Mouse (Mus musculus) heart, postnatal 14 days (tissue): ENCODE measurements around the gene M6pr. TPM values are rescaled to one million over a fixed set of nuclear protein-coding genes. Genes with fewer than 3 reads are reported as not detected.
"Not testable (repeated sequence)": the region's sequence is repeated elsewhere in the genome, so short reads cannot be mapped to it uniquely, and the experiment has no call there.

Source experiments
- DNase-seq, 2 experiments: peaks; one replicate each; pipeline ENCODE4 v3.0.0; 2021 to 2022
- intact Hi-C: fragments of 180-260 bp; cut with DNase I; formaldehyde crosslinking; loops from one replicate; pipeline ENCODE4 v1.15.1; 2025
- total RNA-seq, 2 experiments: library from RNA; stranded (reverse); gene quantifications; 2 replicates each; pipeline ENCODE4 v1.2.3; 2021

M6pr gene
- total RNA-seq, 2 experiments from 2014 or later = 38.0 to 40.1 TPM

DNA sequence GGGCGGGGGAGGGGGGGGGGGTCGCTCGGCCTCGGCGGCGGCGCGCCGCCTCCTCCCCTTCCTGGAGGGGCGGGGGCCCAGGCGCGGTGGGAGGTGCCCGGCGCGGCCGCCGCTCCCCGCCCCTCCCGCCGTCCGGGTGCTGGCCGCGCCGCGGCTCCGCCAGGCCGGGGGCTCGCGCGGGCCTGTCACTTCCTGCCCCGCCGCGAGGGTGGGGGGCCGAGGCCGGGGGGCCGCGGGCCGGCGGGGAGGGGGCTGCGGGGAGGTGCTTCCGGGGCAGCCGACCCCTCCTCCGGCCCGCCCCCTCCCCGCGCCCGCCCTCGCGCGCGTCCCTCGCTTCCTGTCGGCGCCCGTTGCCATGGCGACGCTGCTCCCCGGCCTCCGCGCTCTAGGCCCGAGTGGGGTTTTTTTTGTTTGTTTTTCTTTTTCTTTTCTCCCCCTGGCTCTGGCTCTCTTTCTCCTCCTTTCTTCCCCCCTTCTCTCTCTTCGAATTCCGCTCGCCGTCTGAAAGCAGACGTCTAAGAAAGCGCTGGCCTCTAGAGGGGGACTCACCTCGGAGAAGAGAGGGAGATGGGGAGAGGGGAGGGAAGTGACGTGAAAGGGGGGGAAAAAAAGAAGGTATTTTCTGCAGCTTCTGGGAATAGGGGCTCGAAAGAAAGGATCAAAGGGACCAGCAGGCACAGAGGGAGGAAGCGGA, 31.3 kb downstream of the M6pr start:
- intact Hi-C loops = loop anchor here (2.0 to 5.0 kb wide), 2 partner anchors 29 to 53 kb away; no protein-coding TSS in a partner anchor
- DNase-seq = peak; percentile 88 to 93

DNA sequence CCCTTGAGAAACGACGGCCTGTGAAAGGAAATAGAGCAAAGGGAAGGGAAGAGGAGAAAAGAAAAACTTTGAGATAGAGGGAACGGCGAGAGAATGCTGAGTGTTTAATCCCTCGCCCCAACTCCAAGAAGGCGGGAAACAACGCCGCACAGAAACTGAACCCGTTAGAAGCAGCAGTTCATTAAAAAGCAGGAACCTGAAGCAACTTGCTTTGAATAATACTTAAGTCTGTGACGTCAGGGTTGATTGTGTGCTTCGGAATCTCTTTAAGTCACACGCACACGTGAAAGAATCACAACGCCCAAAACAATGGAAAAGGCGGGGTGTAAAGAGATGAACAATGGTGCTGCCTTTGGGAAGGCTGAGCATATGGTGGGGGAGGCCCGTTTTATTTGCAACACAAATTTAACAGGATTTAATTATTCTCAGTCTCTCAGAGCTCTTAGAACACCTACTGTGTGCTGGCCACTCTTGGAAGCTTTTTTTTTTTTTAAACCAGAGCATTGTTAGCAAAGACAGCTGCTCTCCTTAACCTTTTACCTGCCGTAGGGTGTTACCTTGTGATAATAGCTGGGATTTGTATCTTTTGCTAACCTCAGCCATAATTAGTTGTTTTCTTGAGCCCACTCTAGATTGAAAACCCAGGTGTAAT, 32.0 kb downstream of the M6pr start, which contains the start of gene Phc1:
Phc1 (minus strand) TSS at position 213 of the 652 bp plus-strand sequence.
- peak; percentile 5 to 15 for DNase-seq
- intact Hi-C loops = loop anchor here (5.0 kb wide), 1 partner anchor 52 kb away; no protein-coding TSS in a partner anchor

DNA sequence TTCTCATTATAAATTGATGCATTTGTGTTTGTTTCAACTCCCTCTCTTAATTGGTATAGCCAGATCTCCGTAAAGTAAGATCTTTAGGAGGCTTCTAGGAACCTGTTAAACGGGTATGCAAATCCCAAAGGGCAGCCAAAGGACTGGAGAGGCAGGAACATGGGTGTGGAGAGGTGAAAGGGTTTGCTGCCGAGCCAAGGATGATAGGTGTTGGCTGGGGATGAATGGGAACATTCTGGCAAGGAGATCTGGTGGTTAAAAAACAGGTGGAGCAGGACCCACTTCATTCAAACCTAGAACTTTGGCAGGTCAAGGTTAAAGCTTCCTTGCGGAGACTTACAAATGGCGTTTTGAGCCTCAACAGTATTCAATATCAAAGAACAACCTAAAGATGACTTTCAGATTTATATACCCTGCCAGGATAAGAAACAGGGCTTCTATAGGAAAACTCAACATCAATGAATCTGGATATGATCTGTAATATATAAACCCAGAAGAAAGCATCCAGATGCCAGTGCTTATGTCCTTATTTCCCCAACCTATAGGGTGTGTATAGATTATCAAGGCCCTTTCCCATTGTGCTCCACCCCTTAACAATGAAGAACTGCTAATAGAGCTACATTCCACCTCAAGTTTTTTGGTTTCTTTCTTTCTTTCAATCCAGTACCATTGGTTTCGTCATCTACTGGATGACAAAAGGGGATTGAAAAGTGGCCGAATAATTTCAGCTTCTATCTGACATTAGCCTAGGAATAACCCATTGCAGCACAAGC, 32.7 kb downstream of the M6pr start:
- intact Hi-C loops = loop anchor here (5.0 kb wide), 1 partner anchor 51 kb away; no protein-coding TSS in a partner anchor
- DNase-seq = no peak

DNA sequence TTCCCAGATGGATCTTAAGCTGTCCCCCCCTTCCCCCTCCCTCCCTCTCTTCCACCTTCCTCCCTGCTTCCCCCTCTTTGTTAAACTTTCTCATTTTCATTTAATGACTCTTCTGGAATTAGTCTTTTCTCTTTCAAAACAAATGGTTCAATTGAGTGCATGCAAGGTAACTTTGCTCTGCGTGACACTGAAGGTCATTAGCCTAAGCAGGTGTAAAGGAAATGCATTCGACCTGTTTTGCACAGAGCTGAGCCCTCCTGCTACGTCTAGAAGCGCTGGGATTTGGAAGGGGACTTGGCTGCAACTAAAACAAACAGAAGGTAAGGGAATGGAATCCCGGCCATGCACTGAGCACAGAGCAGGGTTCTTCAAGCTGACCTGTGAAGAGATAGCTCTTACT, 33.6 kb downstream of the M6pr start:
- DNase-seq = no peak
- intact Hi-C loops = loop anchor here (5.0 kb wide), 1 partner anchor 50 kb away; no protein-coding TSS in a partner anchor

DNA sequence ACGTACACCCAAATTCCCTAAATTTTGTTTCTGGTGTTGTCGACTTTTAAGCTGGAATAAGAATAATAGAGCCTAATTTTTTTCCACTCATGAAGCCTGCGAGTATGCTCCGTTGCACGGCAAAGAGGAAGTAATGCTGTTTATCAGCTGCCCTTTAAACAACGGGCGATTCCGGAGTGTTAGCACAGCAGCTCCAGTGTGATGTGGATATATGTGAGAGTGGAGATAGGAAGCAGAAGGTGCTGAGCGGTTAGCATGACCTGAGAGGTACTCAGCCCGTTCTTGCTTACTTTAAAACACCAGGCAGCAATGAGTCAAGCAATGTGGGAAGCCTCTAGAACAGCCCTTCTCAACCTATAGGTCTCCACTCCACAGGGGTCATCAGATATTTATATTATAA, 35.2 kb downstream of the M6pr start:
- no peak for DNase-seq
- intact Hi-C loops = loop anchor here (5.0 kb wide), 1 partner anchor 49 kb away; no protein-coding TSS in a partner anchor

DNA sequence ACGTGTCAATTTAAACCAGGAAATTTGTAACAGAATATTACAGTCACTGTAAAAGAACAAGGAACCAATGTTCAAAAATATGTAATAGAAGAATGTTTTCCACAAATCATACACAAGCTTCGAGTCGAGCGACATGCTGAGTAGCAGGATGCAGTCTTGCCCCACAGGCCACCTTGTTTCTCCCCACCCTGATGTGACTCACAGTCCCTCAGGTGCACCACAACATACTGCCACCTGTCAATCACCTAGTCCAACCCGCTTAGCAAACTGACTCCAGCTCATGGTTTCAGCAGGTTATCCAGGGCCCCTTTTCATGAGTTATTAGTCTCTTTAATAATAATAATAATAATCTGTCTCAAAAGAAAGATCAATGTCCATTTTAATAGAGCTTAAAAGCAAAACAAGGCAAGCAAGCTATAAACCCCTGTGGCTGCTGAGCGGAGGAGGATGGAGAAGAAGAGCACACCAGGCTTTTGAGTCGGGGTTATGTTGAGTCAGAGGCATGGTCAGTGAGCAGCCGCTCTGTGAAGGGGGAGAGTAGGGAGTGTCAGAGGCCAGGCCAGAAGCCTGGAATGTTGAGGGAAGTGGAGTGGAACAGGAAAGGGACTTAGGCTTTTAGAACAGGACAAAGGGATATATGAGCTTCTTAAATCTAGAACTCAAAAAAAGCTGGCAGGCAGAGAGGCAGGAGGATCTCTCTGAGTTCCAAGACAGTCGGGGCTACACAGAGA, 36.0 kb downstream of the M6pr start:
- no peak for DNase-seq
- intact Hi-C loops = loop anchor here (5.0 kb wide), 1 partner anchor 48 kb away; no protein-coding TSS in a partner anchor

DNA sequence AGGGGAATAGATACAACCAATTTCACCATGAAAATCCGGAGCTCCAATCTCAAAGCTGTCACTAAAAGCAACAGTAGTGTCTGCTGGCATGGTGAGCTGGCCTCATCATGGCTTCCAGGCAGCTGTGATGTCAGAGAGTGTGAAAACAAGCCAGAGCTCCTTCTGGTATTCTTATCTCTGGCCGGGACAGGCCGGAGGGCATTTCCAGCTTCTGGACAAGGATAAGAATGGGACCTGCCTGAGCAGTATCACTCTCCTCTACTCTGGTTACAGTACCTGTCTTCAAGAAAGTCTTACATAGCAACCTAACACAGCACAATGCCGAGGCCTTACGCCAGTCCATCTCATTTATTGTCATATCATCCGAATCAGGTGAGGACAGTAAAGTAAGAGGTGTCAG, 37.2 kb downstream of the M6pr start:
- no peak for DNase-seq
- intact Hi-C loops = no loop called here

DNA sequence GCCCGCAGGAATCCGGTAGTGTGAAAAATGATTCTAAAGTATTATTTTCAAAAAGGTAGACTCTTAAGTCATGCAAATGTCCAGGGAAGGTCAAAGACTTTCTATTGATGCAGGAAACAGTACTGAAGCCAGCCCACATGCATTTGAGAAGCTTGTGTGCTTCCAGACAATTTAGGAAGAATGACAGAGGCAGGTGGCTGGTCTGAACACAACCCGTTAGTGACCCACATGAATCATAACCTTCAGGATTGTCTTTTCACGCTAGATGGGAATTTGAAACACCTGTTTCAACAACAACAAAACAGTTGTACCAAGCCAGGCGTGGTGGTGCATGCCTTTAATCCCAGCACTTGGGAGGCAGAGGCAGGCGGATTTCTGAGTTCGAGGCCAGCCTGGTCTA, 37.9 kb downstream of the M6pr start:
- intact Hi-C loops = no loop called here
- no peak for DNase-seq

DNA sequence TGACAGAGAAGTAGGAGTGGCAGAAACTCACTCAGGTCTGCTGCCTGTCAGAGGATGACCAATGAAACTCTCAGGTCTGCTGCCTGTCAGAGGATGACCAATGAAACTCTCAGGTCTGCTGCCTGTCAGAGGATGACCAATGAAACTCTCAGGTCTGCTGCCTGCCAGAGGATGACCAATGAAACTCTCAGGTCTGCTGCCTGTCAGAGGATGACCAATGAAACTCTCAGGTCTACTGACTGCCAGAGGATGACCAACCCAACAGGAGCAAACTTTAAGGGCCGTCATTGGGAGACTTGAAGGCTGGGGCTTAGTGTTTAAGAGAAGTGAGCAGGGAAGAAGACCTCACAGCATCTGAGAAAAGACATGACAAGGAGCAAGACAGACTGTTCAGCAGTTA, 38.8 kb downstream of the M6pr start:
- intact Hi-C loops = not testable (repeated sequence)

DNA sequence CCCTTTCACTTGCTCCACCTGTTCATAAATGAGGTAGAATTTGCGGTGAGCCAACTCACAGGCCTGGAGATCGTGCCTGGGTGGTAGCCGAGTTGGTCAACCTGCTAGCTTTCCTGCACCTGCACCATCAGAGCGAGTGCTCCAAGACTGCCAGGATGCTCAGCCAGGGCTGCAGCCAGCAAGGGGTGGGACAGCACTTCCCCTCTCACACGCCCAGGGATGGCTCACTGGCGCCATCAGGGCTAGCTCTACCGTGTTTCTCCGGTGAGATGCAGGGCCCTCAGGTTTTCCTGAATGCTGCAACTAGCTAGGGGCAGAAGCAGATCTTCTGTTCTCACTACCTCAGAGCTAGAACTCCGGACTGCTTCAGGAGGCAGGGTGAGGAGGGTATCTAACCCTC, 47.4 kb downstream of the M6pr start:
- intact Hi-C loops = no loop called here
- no peak for DNase-seq

More for the DNA sequence above, 38.8 kb downstream of the M6pr start:
- DNase-seq = not testable (repeated sequence)

DNA sequence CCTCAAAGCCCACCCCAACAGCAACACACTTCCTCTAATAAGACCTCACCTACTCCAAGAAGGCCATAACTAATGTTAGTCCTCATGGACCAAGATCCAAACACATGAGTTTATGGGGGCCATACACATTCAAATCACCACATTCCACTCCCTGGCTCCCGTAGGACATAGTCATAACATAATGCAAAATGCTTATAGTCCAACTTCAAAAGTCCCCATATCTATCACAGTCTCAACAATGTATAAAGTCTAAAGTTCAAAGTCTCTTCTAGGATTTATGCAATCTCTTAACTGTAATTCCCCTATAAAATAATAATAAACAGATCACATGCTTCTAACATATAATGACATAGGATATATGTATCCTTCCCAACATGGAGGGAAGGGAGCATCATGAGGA, 48.6 kb downstream of the M6pr start:
- intact Hi-C loops = no loop called here
- no peak for DNase-seq

DNA sequence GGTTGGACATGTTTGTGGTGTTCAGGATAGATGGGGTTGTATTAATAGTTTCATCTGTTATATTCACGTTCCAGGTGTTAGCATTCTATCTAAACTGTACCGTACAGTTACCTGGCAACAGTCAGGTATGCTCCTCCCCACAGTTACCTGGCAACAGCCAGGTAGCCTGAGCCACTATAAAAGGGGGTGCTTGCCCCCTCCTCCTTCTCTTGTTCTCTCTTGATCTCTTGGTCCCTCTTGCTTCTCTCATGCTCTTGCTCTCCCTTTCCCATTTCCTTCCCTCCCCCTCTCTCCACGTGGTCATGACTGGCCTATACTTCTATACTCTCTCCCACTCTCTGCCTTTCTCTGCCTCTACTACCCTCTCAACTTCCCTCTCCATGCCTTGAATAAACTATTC, 57.2 kb downstream of the M6pr start:
- intact Hi-C loops = no loop called here
- no peak for DNase-seq

DNA sequence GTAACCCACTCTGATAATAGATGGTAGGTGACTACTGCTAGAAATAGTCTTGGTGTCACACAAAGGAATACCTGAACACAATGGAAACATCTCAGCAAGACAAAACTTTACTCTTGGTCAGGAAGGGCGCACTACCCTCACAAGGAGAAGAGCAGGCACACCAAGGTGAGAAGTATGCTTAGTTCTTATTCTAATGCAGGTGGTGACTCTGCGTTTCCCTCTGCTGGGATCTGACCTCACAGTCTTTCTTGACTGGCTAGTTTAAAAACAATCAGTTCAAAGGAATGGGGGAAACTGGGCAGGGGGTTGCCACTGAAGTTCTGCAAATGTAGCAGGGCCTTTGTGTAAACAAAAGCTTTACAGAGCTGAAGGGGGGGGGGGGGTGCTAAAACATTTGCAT, 57.8 kb downstream of the M6pr start:
- intact Hi-C loops = no loop called here
- no peak for DNase-seq

DNA sequence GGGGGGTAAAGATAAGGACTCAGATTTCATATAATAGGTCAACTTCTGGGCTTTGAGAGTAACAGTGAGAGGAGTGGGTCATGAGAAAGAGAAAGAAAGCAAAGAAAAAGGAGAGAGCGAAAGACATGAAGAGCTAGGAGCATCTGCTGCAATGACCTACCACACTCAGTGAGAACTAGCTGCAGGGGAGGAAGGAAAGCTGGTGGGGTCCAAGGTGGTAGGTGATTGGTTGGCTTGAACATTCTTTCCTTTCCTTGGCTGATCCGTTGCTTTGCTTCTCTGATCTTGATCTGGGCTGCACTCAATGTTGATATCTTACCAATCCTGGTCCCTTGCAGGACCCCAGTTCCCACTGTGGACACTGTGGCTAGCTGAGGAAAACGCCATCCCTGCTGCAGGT, 58.5 kb downstream of the M6pr start:
- intact Hi-C loops = no loop called here
- DNase-seq = no peak

Other genes with a start within 250 kb of the M6pr start
- not detected for gene Klrg1, start 25.8 kb upstream of the M6pr start, total RNA-seq
- 10 to 100 TPM; 15.4 to 15.9 TPM for gene Phc1, start 31.8 kb downstream of the M6pr start, total RNA-seq
- under 1 TPM in 1 of 2 experiments, not detected in 1; 0.20 TPM for gene Rimklb, start 190.0 kb downstream of the M6pr start, total RNA-seq
- gene Mfap5, start 197.1 kb downstream of the M6pr start, total RNA-seq = 10 to 100 TPM; 82.5 to 86.0 TPM
- not detected for gene Aicda, start 245.1 kb downstream of the M6pr start, total RNA-seq